Mouse (Mus musculus): ENCODE data around the gene Ccer1. TPM values are rescaled to one million over a fixed set of nuclear protein-coding genes. Genes with fewer than 3 reads are reported as not detected.

Ccer1 gene
- polyA plus RNA-seq (2014; fragmentation: Illumina TruSeq; extraction: RNeasy Lipid Tissue Mini Kit (QIAGEN cat#74804)), result not detected

GRCm38 (mm10) chr10:97692913-97693312, at the start of gene Ccer1:
Gene Ccer1, plus strand, starts transcription at chr10:97693059.

GRCm38 (mm10) chr10:97643768-97644167, 49.1 kb upstream of the Ccer1 start, which contains the start of gene Epyc:
Gene Epyc, plus strand, starts transcription at chr10:97644068.

GRCm38 (mm10) chr10:97726655-97727054, 33.8 kb downstream of the Ccer1 start, which contains the start of gene C030005K15Rik:
Gene C030005K15Rik, minus strand, starts transcription at chr10:97726755.

Other genes with a start within 250 kb of the Ccer1 start
- 2,276 TPM for gene Dcn, start 213.4 kb upstream of the Ccer1 start, polyA plus RNA-seq (2014; fragmentation: Illumina TruSeq; extraction: RNeasy Lipid Tissue Mini Kit (QIAGEN cat#74804))
- gene Lum, start 127.9 kb upstream of the Ccer1 start, polyA plus RNA-seq (2014; fragmentation: Illumina TruSeq; extraction: RNeasy Lipid Tissue Mini Kit (QIAGEN cat#74804)), result 749 TPM
- gene Kera, start 86.2 kb upstream of the Ccer1 start, polyA plus RNA-seq (2014; fragmentation: Illumina TruSeq; extraction: RNeasy Lipid Tissue Mini Kit (QIAGEN cat#74804)), result 0.26 TPM
- 0.26 TPM for gene Epyc, start 49.0 kb upstream of the Ccer1 start, polyA plus RNA-seq (2014; fragmentation: Illumina TruSeq; extraction: RNeasy Lipid Tissue Mini Kit (QIAGEN cat#74804))
- not detected for gene C030005K15Rik, start 33.7 kb downstream of the Ccer1 start, polyA plus RNA-seq (2014; fragmentation: Illumina TruSeq; extraction: RNeasy Lipid Tissue Mini Kit (QIAGEN cat#74804))

Measured in ovary, adult 10 weeks (tissue).